Mouse (Mus musculus): ENCODE measurements around the gene a. TPM values are rescaled to one million over a fixed set of nuclear protein-coding genes. Genes with fewer than 3 reads are reported as not detected.

Gene a
- polyA plus RNA-seq, 1 experiment = not detected

DNA sequence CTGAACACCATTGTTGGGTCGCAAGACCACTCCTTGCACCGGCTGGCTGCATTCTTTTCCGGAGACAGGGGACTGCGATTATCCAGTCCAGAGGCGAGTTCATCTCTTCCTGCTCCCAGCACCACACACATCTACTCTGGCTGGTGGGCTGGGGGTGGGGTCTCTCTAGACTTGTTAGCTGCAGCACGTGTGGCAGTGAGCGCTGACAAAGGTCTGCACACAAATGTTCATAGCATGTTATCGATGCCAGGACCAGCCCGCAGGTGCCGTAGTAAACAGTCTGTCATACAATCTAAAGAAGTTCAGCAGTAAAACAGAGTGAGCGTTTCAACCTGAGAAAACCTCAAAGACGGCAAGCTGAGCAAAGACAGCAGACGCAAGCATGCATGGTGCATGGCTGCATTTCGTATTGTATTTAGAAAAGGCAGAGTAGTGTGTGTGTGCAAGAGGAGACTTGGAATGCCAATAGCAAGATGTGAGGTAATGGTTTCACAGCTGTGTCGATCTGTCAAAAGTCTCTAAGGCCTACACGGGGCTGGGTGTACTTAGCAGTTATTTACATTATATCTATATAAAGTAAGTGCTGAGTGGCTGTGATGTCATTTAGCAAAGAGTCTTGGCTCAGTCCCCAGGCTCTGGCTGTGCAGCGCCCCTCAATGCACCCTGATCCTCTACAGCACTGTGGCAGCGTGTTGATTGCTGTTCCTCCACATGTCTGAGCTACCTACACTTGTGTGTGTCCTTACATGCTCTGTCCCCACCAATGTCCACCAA is 180.9 kb downstream of the a start:
- TF ChIP-seq POLR2A (IDR thresholded peaks at IDR 0.05; ENCODE audit: insufficient read depth, low read length) (no peak), EP300 (IDR thresholded peaks at IDR 0.05; ENCODE audit: insufficient read depth, low read depth, low read length) (no peak), CTCF (IDR thresholded peaks at IDR 0.05; ENCODE audit: low read depth, low read length) (no peak)
- H3K36me3 ChIP-seq (ENCODE audit: control insufficient read depth, insufficient read depth, low read length, poor library complexity, severe bottlenecking) = no peaks in the 10 kb centered on the region
- no peak overlapping the region for H3K27ac ChIP-seq (ENCODE audit: insufficient read depth, low read length)

GRCm38 (mm10) chr2:154972981-154973380 is 181.8 kb downstream of the a start:
- Histone ChIP-seq H3K4me1 (ENCODE audit: control insufficient read depth, insufficient read depth, low read length) (no peaks in the 10 kb centered on the region), H3K9me3 (replicated peaks; ENCODE audit: control insufficient read depth, insufficient read depth, low read length, poor library complexity, severe bottlenecking) (no peaks in the 10 kb centered on the region), H3K4me3 (ENCODE audit: low read depth, low read length) (no peak overlapping the region), H3K36me3 (ENCODE audit: control insufficient read depth, insufficient read depth, low read length, poor library complexity, severe bottlenecking) (no peaks in the 10 kb centered on the region), H3K27ac (ENCODE audit: insufficient read depth, low read length) (no peak overlapping the region), H3K27me3 (ENCODE audit: control insufficient read depth, insufficient read depth, low read length, poor library complexity, severe bottlenecking) (no peaks in the 10 kb centered on the region), H3K9ac (ENCODE audit: low read depth, poor library complexity, severe bottlenecking) (no peak overlapping the region)
- TF ChIP-seq CTCF (IDR thresholded peaks at IDR 0.05; ENCODE audit: low read depth, low read length) (no peak), POLR2A (IDR thresholded peaks at IDR 0.05; ENCODE audit: insufficient read depth, low read length) (no peak), EP300 (IDR thresholded peaks at IDR 0.05; ENCODE audit: insufficient read depth, low read depth, low read length) (no peak)

More for the DNA sequence above, 180.9 kb downstream of the a start:
- Histone ChIP-seq H3K4me3 (ENCODE audit: low read depth, low read length) (no peak overlapping the region), H3K9ac (ENCODE audit: low read depth, poor library complexity, severe bottlenecking) (no peak overlapping the region), H3K9me3 (replicated peaks; ENCODE audit: control insufficient read depth, insufficient read depth, low read length, poor library complexity, severe bottlenecking) (no peaks in the 10 kb centered on the region), H3K27me3 (ENCODE audit: control insufficient read depth, insufficient read depth, low read length, poor library complexity, severe bottlenecking) (no peaks in the 10 kb centered on the region), H3K4me1 (ENCODE audit: control insufficient read depth, insufficient read depth, low read length) (no peaks in the 10 kb centered on the region)

DNA sequence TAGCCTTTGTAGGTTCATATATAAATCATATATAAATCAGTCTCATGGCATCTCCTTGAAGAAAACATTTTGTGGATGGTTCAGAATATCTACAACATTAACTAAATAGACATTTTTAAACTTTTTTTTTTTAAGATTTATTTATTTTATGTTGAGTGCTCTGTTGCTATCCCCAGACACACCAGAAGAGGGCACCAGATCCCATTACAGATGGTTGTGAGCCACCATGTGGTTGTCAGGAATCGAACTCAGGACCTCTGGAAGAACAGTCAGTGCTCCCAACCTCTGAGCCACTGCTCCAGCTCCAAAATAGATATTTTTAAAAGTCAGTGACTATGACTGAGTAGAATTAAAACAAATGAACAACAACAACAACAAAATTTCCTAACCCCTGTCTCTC is 195.4 kb downstream of the a start:
- Histone ChIP-seq H3K4me1 (ENCODE audit: control insufficient read depth, insufficient read depth, low read length) (no peaks in the 10 kb centered on the region), H3K4me3 (ENCODE audit: low read depth, low read length) (no peak overlapping the region), H3K27me3 (ENCODE audit: control insufficient read depth, insufficient read depth, low read length, poor library complexity, severe bottlenecking) (no peaks in the 10 kb centered on the region), H3K36me3 (ENCODE audit: control insufficient read depth, insufficient read depth, low read length, poor library complexity, severe bottlenecking) (no peaks in the 10 kb centered on the region), H3K9me3 (replicated peaks; ENCODE audit: control insufficient read depth, insufficient read depth, low read length, poor library complexity, severe bottlenecking) (no peaks in the 10 kb centered on the region), H3K27ac (ENCODE audit: insufficient read depth, low read length) (no peak overlapping the region), H3K9ac (ENCODE audit: low read depth, poor library complexity, severe bottlenecking) (no peak overlapping the region)
- TF ChIP-seq POLR2A (IDR thresholded peaks at IDR 0.05; ENCODE audit: insufficient read depth, low read length) (no peak), EP300 (IDR thresholded peaks at IDR 0.05; ENCODE audit: insufficient read depth, low read depth, low read length) (no peak), CTCF (IDR thresholded peaks at IDR 0.05; ENCODE audit: low read depth, low read length) (peak; percentile 16)

DNA sequence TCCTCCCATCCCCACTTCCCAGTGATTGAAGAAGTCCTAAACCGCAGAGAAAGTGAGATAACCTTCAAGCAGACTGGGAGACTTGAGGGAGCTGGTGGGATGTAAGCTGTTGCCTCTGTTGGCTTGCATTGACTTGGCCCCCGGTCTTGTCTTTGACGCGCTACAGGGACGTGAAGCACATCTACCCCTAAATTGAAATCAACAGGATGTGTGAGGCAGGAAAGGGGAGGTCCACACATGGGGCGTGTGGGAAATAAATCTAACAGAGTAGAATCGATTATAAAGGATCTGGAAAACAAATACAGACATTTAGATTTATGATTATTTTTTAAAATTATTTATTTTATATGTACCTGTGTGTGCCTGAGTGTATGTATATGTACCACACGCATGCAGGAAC is 200.2 kb downstream of the a start:
- Histone ChIP-seq H3K9ac (ENCODE audit: low read depth, poor library complexity, severe bottlenecking) (no peak overlapping the region), H3K27me3 (ENCODE audit: control insufficient read depth, insufficient read depth, low read length, poor library complexity, severe bottlenecking) (no peaks in the 10 kb centered on the region), H3K4me1 (ENCODE audit: control insufficient read depth, insufficient read depth, low read length) (no peaks in the 10 kb centered on the region), H3K36me3 (ENCODE audit: control insufficient read depth, insufficient read depth, low read length, poor library complexity, severe bottlenecking) (no peaks in the 10 kb centered on the region), H3K4me3 (ENCODE audit: low read depth, low read length) (no peak overlapping the region), H3K27ac (ENCODE audit: insufficient read depth, low read length) (no peak overlapping the region), H3K9me3 (replicated peaks; ENCODE audit: control insufficient read depth, insufficient read depth, low read length, poor library complexity, severe bottlenecking) (no peaks in the 10 kb centered on the region)
- TF ChIP-seq POLR2A (IDR thresholded peaks at IDR 0.05; ENCODE audit: insufficient read depth, low read length) (no peak), EP300 (IDR thresholded peaks at IDR 0.05; ENCODE audit: insufficient read depth, low read depth, low read length) (no peak), CTCF (IDR thresholded peaks at IDR 0.05; ENCODE audit: low read depth, low read length) (no peak)

DNA sequence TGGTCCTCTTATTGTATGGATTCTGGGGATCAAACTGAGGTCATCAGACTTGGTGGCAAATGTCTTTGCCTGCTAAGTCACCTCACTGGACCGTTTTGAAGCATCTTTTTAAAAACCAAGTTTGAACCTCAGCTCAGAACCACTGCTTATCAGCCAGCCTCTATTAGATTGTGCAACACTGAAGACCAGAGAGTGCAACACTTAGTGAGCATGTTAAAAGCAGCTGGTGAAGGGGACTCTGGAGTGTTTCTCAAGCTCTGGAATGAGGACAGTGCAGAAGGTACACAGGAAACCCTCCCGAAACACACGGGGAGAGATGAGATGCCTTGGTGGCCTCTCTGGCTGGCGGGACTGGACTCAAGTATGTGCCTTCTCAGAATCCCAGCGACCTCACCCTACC is 200.9 kb downstream of the a start:
- Histone ChIP-seq H3K27me3 (ENCODE audit: control insufficient read depth, insufficient read depth, low read length, poor library complexity, severe bottlenecking) (no peaks in the 10 kb centered on the region), H3K36me3 (ENCODE audit: control insufficient read depth, insufficient read depth, low read length, poor library complexity, severe bottlenecking) (no peaks in the 10 kb centered on the region), H3K9me3 (replicated peaks; ENCODE audit: control insufficient read depth, insufficient read depth, low read length, poor library complexity, severe bottlenecking) (no peaks in the 10 kb centered on the region), H3K9ac (ENCODE audit: low read depth, poor library complexity, severe bottlenecking) (no peak overlapping the region), H3K4me1 (ENCODE audit: control insufficient read depth, insufficient read depth, low read length) (no peaks in the 10 kb centered on the region), H3K4me3 (ENCODE audit: low read depth, low read length) (no peak overlapping the region), H3K27ac (ENCODE audit: insufficient read depth, low read length) (no peak overlapping the region)
- TF ChIP-seq POLR2A (IDR thresholded peaks at IDR 0.05; ENCODE audit: insufficient read depth, low read length) (no peak), CTCF (IDR thresholded peaks at IDR 0.05; ENCODE audit: low read depth, low read length) (no peak), EP300 (IDR thresholded peaks at IDR 0.05; ENCODE audit: insufficient read depth, low read depth, low read length) (no peak)

GRCm38 (mm10) chr2:155005491-155005890 is 214.3 kb downstream of the a start:
- Histone ChIP-seq H3K4me1 (ENCODE audit: control insufficient read depth, insufficient read depth, low read length) (no peaks in the 10 kb centered on the region), H3K27ac (ENCODE audit: insufficient read depth, low read length) (no peak overlapping the region), H3K36me3 (ENCODE audit: control insufficient read depth, insufficient read depth, low read length, poor library complexity, severe bottlenecking) (no peaks in the 10 kb centered on the region), H3K9me3 (replicated peaks; ENCODE audit: control insufficient read depth, insufficient read depth, low read length, poor library complexity, severe bottlenecking) (peaks cover 9% of the 10 kb centered on the region), H3K9ac (ENCODE audit: low read depth, poor library complexity, severe bottlenecking) (no peak overlapping the region), H3K27me3 (ENCODE audit: control insufficient read depth, insufficient read depth, low read length, poor library complexity, severe bottlenecking) (no peaks in the 10 kb centered on the region), H3K4me3 (ENCODE audit: low read depth, low read length) (no peak overlapping the region)
- TF ChIP-seq EP300 (IDR thresholded peaks at IDR 0.05; ENCODE audit: insufficient read depth, low read depth, low read length) (no peak), CTCF (IDR thresholded peaks at IDR 0.05; ENCODE audit: low read depth, low read length) (no peak), POLR2A (IDR thresholded peaks at IDR 0.05; ENCODE audit: insufficient read depth, low read length) (no peak)

Measured in ES-Bruce4 (cell line).